Mouse (Mus musculus) hematopoietic stem cell, adult 5-6 weeks (primary cell): ENCODE measurements around the gene Kcnab1. TPM values are rescaled to one million over a fixed set of nuclear protein-coding genes. Genes with fewer than 3 reads are reported as not detected.
A peak's percentile ranks its signal among the peaks of the same experiment; 100 is the strongest.

Experiments used
- ATAC-seq, 2 experiments: fragments of 125-278 bp in 1 of 2; replicated peaks in 1 of 2; 2 replicates each; pipeline ENCODE4 v1.8.0; 2016 to 2017; ENCODE audit warnings: inconsistent platforms in 2 of 2, mild to moderate bottlenecking in 2 of 2, moderate number of reproducible peaks in 2 of 2, low read depth in 1 of 2, moderate TSS enrichment in 1 of 2; ENCODE audit not compliant: low FRiP score in 2 of 2, poor library complexity in 2 of 2, severe bottlenecking in 2 of 2, insufficient read depth in 1 of 2, low TSS enrichment in 1 of 2
- total RNA-seq: library from RNA; stranded (forward); fragments of 172-1452, 232-1000 nt; gene quantifications from 2 replicates; pipeline ENCODE4 v1.2.3, GENCODE M21; 2017

Kcnab1 gene
- total RNA-seq, 1 experiment from 2014 or later: 1.5 TPM

DNA sequence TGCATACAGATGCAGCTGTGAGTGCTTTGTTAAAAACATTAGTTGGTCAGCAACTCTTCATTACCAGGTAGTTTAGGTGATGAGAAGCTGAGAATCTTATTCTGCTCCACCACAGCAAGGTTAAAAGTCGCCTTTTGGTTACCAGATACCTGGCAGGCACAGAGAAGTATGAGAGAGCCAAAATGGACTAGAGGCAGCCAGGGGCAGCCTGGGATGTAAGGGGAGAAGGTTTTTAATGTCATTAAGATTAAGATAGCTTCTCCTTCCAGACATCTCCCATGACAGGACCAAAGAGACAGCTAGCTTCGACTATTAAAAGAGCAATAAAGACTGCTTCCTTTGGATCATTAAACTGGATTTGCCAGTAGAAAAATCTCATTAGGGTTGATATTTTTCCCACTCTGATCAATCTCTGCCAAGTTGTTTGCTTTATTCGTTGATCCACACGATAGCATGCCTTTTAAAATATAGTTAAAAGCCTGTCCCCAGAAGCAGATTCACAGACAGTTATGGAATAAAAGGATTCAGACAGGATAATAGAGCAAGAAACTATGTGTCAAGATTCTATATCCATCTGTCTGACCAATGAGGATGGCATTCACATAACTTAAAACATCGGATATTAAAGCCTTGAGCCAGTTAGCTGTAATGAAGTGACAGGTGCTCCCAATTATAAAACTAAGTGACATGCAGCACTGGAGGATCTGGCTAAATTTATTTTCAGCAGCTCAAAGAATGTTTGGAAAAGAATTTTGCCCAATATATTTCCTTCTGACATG, 231.2 kb downstream of the Kcnab1 start:
- no peak for ATAC-seq

DNA sequence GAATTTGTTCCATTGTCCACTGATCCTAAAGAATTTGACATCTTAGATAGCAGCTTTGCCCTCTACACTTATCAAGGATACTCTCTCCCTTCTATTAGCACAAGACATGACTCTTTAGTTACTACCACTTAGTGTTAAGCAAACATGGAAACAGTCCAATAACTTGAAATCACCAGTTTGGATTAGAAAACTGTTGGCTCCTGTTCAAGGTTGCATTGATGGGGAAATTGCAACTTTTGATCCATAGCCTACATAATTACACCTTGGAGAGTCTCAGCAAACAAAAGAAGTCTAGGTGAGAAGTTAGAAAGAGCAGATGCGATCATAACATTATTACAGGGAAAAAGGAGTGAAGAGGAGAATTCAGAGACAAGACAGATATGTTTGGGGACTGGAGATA, 237.0 kb downstream of the Kcnab1 start:
- no peak for ATAC-seq

DNA sequence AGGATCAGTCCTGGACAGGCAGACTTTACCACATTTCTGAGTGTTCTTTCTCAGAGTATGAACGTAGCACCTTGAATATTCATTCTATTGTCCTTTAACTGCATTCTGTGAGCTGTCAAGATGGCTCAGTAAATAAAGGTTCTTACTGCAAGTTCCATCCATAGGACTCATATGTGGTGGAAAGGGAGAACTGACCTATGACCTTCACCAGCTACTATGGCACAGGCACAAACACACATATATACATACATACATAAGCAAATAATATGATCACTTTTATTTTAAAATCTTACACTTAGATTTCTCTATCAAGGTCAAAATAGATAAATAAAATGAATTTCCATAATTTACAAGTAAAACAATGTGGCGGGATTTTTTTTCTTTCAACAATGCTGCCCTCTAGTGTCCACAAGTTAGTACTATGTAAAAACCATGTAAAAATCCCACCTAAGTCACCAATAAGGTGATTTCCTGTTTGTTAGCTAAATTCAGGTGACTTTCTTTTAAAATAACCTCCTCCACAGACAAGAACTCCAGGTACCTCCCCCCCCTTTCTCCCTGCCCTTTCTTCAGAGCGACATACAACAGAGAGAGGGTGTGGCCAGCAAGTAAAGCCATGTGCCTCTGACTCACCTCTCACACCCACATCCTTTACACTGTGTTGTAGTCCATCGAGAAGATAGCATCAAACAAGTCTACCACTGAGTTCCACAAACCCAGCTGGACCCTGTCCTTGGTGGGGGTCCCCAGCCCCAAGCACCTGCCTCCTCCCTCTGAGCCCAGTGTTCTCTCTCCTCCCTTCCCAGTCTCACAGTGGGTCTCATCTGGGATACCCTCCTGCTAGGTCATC, 243.3 kb downstream of the Kcnab1 start:
- peak; percentile 42 to 46; a peak in 2 of 4 replicates for ATAC-seq

DNA sequence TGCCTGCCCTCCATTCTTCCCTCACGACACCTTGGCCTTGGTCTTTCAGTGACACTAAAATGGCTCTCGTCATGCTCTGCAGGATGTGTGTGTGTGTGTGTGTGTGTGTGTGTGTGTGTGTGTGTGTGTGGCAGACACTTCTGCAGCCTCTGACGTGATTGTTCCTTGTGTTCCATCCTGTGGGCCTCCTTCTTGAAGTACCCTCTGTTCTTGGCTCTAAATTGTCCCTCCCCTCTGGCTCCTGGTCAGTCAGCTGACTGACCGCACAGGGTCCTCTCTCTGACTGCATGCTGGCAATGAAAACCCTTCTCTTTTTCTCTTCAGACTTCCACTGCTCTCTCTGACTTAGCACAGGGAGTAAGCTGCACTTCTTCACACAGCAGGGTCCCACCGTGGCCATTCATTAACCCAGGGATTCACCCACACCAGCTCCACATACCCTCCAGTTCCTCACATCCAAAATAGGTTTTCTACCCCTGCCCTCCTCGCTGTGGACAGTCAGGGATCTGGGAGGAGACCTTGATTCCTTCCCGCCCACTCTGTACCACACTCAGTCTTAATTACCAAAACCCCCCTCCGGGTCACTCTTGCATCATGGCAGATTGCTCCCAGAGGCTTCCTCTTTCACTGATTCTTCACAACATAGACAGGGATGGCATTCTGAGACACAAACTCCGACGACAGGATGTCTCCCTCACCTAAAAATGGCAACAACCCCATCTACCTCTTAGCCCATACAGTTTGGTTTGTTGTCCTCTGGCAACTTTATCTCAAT, 244.3 kb downstream of the Kcnab1 start:
- no peak for ATAC-seq

DNA sequence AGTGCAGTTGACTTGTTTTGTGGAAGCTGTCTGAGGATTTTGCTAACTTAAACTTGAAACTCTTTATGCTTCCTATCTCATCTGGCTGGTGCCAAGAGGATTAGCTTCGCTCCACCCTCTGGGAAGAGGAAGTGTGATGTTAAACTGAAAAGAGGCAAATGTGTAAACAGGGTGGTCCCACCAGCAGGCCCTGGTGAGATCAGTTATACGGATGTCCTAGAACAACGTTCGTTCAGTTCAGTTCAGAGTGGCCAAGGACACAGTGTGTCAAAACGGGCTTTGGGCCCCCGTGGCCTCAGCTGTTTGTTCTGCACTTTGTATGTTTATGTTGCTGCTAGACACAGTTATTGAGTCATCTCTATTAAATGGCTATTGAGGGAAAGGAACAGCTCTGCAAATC, 246.3 kb downstream of the Kcnab1 start:
- no peak for ATAC-seq

DNA sequence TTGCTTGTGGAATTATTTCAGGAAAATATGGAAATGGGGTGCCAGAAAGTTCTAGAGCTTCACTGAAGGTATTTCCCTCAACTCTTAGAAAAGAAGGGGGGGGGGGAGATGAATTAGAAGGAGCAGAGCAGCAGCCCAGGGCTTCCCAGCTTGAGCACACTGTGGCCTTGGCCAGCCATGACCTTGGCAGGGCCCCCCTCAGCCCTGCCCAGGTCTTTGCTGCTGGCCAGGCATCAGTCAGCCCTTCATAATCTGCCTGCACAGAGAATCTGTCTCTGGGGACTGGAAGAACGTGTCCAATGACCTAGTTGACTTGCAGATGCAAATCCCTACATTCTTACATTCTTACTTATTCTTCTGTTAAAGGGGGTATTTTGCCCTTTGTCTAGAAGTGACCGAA, 249.1 kb downstream of the Kcnab1 start:
- no peak for ATAC-seq

DNA sequence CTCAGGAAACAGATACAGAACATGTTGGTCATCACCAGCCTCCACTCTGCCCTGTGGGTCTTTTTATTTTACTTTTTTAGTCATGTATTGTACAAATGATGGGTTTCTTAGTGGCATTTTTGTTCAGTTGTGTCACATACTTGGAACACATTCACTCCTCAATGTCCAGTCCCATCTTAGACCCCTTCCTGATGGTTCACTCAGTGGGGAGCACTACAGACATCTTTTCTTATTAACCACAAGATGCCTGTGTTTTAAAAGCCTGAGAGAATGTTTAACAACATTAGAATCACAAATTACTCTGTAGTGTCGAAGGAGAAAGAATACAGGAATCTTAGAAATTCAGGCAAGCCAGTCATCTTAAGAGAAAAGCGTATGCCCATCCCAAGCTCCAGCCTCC, 249.7 kb downstream of the Kcnab1 start:
- ATAC-seq: no peak

DNA sequence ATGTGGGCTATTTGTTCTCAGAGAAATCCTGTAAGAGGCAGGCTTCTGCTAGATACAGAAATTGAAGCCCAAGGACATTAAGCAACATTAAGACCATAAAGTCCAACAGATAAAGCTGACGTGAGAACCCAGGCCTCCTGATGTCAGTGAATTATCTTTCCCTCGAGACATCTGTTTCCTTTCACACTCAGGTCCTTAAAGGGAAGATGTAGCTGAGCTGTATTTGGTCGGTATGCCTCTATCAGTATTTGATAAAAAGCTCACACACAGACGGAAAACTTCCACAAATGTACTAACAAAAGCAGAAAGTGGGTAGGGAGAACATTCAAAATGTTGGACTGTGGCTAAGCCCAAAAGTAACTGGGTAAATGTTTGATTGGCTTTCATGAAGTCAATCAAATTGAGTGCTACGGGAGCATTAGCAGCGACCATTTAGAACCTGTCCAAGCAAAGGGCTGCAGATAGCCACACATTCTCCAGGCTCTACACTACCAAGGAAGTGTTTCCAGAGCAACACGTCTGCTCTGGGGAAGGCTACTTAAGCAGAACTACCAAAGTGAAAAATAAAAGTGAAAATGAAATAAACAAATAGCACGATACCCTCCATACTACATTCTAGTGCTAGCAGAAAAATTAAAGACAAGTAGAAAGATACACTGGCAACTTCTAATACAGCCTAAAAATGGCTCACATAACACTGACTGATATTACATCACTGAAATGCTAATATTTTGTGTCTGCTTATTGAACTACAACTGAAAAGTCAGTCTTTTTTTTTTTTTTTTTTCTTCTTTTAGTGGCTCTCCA, 251.2 kb downstream of the Kcnab1 start:
- 0 out of 4 replicates have a peak, but pooled peaks of 1 of the 2 experiments have one; percentile 4 for ATAC-seq

DNA sequence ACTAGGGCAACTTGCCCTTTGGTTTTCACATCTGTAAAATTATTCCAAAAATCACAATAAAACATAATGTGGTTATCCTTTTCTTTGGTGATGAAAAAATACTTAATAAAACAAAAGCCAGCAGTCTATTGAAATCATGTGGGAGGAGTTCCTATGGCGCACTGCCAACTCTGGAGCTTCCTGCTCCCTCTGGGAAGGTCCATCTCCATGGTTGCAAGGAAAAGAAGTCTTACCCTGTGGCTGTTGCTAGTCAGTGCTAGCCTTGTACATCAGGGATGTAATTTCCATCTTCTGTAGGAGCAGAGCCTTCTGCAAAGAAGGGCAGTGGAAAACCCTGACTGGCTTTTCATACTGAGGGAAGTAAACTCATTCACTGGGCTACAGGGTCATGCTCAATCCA, 254.3 kb downstream of the Kcnab1 start:
- ATAC-seq: no peak

DNA sequence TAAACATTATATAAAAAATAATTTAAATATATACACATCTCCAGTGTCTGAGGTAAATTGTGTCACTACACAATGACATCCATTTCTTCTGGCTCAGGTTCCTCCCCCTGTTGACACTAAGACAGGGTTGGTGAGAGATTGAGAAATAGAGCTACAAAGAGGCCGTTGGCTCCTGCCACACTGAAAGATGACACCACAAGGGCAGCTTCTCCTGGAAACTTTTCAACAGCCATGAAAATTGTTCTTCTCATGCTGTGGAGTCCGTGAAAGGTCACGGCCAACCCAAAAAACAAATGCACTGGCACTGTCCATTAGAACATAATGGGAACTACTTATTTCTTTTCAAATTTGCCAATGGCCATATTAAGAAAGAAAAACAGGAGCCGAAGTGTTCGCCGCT, 256.0 kb downstream of the Kcnab1 start:
- no peak; a peak in 1 of 4 replicates for ATAC-seq

DNA sequence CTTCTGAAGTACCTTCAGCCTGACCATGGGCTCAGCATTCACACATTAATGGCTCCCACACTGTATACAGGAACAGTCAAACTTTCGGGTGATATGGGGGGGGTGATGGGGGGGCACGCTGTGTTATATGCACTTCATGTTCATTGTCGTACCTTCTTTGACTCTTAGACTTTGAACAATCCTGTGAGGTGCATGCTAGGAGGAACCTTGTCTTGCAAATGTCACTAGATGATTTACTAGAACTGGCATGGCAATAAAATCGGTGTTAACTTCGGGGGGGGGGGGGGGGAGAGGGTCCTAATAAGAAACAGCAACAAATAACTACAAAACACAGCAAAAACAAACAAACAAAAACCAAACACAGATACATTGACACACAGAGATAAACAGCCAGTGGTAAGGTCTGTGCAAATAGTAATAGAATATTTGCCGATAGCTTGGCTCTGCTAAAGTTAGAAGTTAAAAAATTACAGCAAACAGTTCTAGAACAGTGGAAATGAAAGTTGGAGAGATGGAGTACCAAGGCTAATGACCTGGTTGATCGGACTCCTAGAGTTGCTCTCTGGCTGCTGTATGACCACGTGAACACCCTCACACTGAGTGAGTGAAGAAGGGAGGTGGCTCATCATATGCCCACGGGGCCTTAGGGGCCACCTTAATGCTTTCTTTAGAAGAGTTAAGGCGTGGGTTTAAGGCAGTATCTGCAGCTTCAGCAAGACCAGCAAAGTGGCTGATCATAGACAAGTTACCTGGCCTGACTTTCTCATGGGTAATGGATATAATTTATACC, 256.9 kb downstream of the Kcnab1 start:
- ATAC-seq: no peak

DNA sequence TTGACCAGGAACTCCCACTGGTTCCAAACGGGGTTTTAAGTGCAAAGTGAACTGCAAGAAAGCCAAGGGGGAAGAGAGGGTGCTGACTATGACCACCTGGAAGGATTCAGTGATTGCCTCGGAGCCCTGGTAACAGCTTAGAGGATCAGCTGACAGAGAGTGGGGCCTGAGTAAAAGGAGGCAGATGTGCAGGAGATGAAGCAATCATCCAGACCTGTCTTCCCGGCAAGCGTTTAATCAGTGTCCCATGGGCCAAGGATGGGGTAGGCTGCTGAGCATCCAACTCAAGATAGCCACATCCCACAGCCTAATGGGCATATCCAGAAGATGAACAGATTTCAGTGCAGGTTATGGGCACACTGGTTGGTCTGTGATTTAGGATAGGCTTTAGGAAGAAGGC, 258.8 kb downstream of the Kcnab1 start:
- ATAC-seq: no peak

DNA sequence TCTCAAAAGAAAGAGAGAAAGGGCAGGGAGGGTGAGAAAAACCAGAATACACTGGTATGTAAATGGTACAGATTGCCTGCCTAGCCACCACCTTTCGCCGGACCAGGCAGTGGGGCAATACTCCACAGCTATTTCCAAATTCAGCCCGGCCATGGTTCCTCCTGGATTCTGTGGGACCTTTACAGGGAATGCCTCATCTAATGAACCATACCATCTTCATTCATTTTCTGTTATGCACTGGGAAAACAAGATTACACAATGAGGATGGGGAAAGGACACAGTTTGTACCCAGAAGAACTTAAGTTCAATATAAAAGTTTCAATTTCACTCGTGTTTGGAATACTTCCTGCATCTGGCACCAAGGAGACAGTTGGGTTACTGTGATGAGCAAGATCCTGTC, 263.4 kb downstream of the Kcnab1 start:
- no peak for ATAC-seq

DNA sequence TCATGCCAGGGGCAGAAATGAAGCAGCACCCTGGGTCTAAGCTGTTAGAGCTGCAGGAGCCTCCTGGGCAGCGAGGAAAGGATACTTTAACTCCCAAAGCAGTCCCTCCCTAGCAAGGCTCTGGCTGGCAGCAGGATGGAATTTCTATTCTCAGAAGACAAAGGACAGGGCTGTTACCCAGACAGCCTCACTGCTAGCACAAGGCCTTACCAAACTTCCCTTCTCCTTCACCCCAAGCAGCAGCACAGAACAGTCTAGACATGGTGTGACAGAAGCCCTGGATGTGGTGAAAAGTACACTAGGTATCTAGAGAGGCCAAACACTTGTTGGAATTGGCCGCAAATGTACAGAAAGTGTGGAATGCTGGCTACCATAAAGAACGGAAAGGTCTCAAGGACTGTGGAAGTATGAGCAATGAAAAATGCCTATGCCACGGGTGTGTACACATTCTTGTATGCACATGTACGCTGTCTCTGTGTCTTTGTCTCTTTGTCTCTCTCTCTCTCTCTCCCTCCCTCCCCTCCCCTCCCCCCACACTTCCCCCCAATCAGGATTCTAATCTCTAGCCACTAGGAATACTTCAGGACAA, 264.5 kb downstream of the Kcnab1 start:
- ATAC-seq: no peak

DNA sequence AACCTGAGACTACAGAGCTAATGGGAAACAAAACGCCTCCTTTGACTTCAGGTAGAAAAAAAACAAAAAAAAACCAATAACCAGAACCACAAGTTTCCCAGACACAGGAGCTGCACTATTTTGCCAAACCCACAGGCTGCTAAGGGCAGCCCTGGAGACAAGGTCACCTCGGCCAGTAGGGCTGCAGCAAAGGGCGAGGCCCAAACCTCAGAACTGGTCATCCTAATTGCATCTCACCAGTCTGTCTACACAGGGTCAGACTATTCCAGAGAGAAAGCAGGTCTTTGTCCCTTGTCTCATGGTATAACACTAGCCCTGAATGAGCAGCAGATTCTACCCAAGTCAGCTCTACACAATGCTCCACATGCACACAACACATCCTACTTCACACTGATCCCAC, 265.5 kb downstream of the Kcnab1 start:
- ATAC-seq: no peak

DNA sequence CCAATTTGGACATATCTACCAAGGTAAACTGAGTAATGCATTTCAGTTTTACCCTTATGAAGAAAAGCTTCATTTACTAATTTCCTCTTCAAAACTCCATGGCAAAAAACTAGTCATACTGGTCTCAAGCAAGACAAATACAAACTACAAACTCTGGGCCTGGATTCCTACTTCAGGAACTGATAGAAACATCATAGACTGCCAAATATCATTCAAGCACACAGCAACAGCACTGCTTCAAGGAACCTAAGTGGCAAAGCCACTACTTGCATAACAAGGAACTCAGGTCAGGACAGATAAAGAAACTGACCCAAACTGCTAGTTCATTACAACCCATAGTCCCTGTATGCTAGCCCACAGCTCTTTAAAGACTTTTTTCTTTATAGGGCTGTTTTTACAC, 269.5 kb downstream of the Kcnab1 start:
- no peak; a peak in 1 of 4 replicates for ATAC-seq
